Mouse (Mus musculus): ENCODE measurements around the gene Nfatc4. TPM values are rescaled to one million over a fixed set of nuclear protein-coding genes. Genes with fewer than 3 reads are reported as not detected.

Gene Nfatc4
- not detected for polyA plus RNA-seq (2014; fragmentation: Illumina TruSeq; extraction: RNeasy Lipid Tissue Mini Kit (QIAGEN cat#74804); ENCODE audit: low read depth, low replicate concordance)

DNA sequence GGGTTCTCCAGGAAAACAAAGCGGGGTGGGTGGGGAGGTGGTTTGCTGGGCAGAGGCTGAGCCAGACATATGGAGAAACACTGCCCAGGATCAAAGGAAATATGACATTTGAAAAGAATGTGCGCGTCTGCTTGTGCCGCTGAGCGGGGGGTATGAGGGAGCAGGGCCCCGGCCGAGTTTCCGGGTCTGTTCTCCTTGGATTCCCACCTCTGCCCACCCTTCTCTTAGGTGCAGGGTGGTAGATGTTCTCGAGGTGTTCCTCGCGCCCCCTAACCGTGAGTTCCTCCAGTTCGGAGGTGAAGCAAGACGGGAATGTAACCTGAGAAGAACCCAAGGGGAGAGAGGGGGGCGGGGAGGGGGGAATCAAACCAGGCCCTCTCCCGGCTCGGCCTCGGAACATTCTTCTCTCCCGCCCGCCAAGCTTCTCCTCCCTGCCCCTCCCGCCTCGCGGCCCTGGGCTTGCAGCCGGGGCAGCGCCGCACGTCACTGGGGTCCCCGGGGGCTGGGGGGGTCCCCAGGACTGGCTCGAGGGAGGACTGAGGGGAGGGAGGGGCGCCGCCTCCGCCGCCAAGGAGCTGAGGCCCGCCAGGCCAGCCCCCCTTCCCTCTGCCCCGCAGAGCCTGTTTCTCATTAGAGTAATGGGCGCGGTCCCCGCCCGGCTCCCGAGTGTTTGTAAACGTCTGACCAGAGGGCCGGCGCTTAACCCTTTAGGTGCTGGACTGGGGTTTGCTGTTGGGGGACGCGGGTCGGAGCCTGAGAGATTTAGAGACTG, at the start of gene Nfatc4:
Gene Nfatc4, plus strand, starts transcription at position 154 of the 772 bp plus-strand sequence.

GRCm38 (mm10) chr14:55783958-55784235, 39.0 kb upstream of the Nfatc4 start, which contains the start of gene Adcy4:
Gene Adcy4, minus strand, starts transcription at chr14:55784095.

GRCm38 (mm10) chr14:55788256-55789050, 34.5 kb upstream of the Nfatc4 start, which contains the start of gene Ripk3:
Gene Ripk3, minus strand, starts transcription at chr14:55788865.

DNA sequence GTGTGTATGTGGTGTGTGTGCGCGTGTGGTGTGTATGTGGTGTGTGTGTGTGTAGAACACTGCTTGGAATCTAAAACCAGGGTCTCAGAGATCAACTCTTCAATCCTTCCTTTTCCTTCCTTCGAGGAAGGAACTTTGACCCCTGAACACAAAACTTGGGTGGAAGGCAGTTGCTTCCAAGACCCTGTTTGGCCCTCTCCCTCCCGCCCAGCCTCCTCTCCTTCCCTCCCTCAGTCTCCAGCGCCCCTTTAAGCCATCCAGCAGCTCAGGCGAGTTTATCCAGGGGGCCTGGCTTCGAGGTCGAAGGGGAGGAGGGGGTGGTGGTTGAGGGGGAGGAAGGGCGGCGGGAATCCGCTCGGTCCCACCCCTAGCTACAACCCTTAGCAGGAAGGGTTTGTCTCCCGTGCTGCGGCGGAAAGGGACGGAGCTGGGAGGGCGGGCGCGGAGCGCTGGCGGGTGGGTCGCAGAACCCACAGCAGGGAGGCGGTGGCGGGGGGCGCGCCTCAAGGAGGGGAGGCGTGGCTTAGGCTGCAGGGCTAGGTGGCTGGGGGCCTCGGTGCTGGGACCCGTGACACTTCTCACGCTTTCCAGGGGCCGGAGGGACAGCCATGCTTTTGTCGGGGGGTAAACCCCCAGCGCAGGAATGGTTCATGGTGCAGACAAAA, 30.8 kb downstream of the Nfatc4 start, which contains the start of gene Nynrin:
Gene Nynrin, plus strand, starts transcription at position 390 of the 665 bp plus-strand sequence.

Other genes with a start within 250 kb of the Nfatc4 start
- 0.87 TPM for gene Fitm1, start 247.5 kb upstream of the Nfatc4 start, polyA plus RNA-seq (2014; fragmentation: Illumina TruSeq; extraction: RNeasy Lipid Tissue Mini Kit (QIAGEN cat#74804); ENCODE audit: low read depth, low replicate concordance)
- gene Psme1, start 245.0 kb upstream of the Nfatc4 start, polyA plus RNA-seq (2014; fragmentation: Illumina TruSeq; extraction: RNeasy Lipid Tissue Mini Kit (QIAGEN cat#74804); ENCODE audit: low read depth, low replicate concordance), result 149 TPM
- gene Emc9, start 237.8 kb upstream of the Nfatc4 start, polyA plus RNA-seq (2014; fragmentation: Illumina TruSeq; extraction: RNeasy Lipid Tissue Mini Kit (QIAGEN cat#74804); ENCODE audit: low read depth, low replicate concordance), result 9.1 TPM
- gene Psme2, start 232.0 kb upstream of the Nfatc4 start, polyA plus RNA-seq (2014; fragmentation: Illumina TruSeq; extraction: RNeasy Lipid Tissue Mini Kit (QIAGEN cat#74804); ENCODE audit: low read depth, low replicate concordance), result 129 TPM
- 3.8 TPM for gene Rnf31, start 231.4 kb upstream of the Nfatc4 start, polyA plus RNA-seq (2014; fragmentation: Illumina TruSeq; extraction: RNeasy Lipid Tissue Mini Kit (QIAGEN cat#74804); ENCODE audit: low read depth, low replicate concordance)
- 28.2 TPM for gene Irf9, start 219.6 kb upstream of the Nfatc4 start, polyA plus RNA-seq (2014; fragmentation: Illumina TruSeq; extraction: RNeasy Lipid Tissue Mini Kit (QIAGEN cat#74804); ENCODE audit: low read depth, low replicate concordance)
- 0.24 TPM for gene Rec8, start 205.1 kb upstream of the Nfatc4 start, polyA plus RNA-seq (2014; fragmentation: Illumina TruSeq; extraction: RNeasy Lipid Tissue Mini Kit (QIAGEN cat#74804); ENCODE audit: low read depth, low replicate concordance)
- gene Ipo4, start 187.2 kb upstream of the Nfatc4 start, polyA plus RNA-seq (2014; fragmentation: Illumina TruSeq; extraction: RNeasy Lipid Tissue Mini Kit (QIAGEN cat#74804); ENCODE audit: low read depth, low replicate concordance), result 5.0 TPM
- 0.66 TPM for gene Gm49378, start 185.2 kb upstream of the Nfatc4 start, polyA plus RNA-seq (2014; fragmentation: Illumina TruSeq; extraction: RNeasy Lipid Tissue Mini Kit (QIAGEN cat#74804); ENCODE audit: low read depth, low replicate concordance)
- gene Tm9sf1, start 179.3 kb upstream of the Nfatc4 start, polyA plus RNA-seq (2014; fragmentation: Illumina TruSeq; extraction: RNeasy Lipid Tissue Mini Kit (QIAGEN cat#74804); ENCODE audit: low read depth, low replicate concordance), result 26.3 TPM
- not detected for gene Tssk4, start 173.0 kb upstream of the Nfatc4 start, polyA plus RNA-seq (2014; fragmentation: Illumina TruSeq; extraction: RNeasy Lipid Tissue Mini Kit (QIAGEN cat#74804); ENCODE audit: low read depth, low replicate concordance)
- gene Mdp1, start 162.6 kb upstream of the Nfatc4 start, polyA plus RNA-seq (2014; fragmentation: Illumina TruSeq; extraction: RNeasy Lipid Tissue Mini Kit (QIAGEN cat#74804); ENCODE audit: low read depth, low replicate concordance), result 9.9 TPM
- 16.3 TPM for gene Gmpr2, start 151.2 kb upstream of the Nfatc4 start, polyA plus RNA-seq (2014; fragmentation: Illumina TruSeq; extraction: RNeasy Lipid Tissue Mini Kit (QIAGEN cat#74804); ENCODE audit: low read depth, low replicate concordance)
- 75.4 TPM for gene Nedd8, start 151.0 kb upstream of the Nfatc4 start, polyA plus RNA-seq (2014; fragmentation: Illumina TruSeq; extraction: RNeasy Lipid Tissue Mini Kit (QIAGEN cat#74804); ENCODE audit: low read depth, low replicate concordance)
- gene Tinf2, start 141.3 kb upstream of the Nfatc4 start, polyA plus RNA-seq (2014; fragmentation: Illumina TruSeq; extraction: RNeasy Lipid Tissue Mini Kit (QIAGEN cat#74804); ENCODE audit: low read depth, low replicate concordance), result 4.1 TPM
- 0.66 TPM for gene Tgm1, start 109.2 kb upstream of the Nfatc4 start, polyA plus RNA-seq (2014; fragmentation: Illumina TruSeq; extraction: RNeasy Lipid Tissue Mini Kit (QIAGEN cat#74804); ENCODE audit: low read depth, low replicate concordance)
- gene Rabggta, start 100.9 kb upstream of the Nfatc4 start, polyA plus RNA-seq (2014; fragmentation: Illumina TruSeq; extraction: RNeasy Lipid Tissue Mini Kit (QIAGEN cat#74804); ENCODE audit: low read depth, low replicate concordance), result 1.4 TPM
- 50.2 TPM for gene Dhrs1, start 77.5 kb upstream of the Nfatc4 start, polyA plus RNA-seq (2014; fragmentation: Illumina TruSeq; extraction: RNeasy Lipid Tissue Mini Kit (QIAGEN cat#74804); ENCODE audit: low read depth, low replicate concordance)
- 5.4 TPM for gene Nop9, start 77.5 kb upstream of the Nfatc4 start, polyA plus RNA-seq (2014; fragmentation: Illumina TruSeq; extraction: RNeasy Lipid Tissue Mini Kit (QIAGEN cat#74804); ENCODE audit: low read depth, low replicate concordance)
- 47.4 TPM for gene Cideb, start 64.7 kb upstream of the Nfatc4 start, polyA plus RNA-seq (2014; fragmentation: Illumina TruSeq; extraction: RNeasy Lipid Tissue Mini Kit (QIAGEN cat#74804); ENCODE audit: low read depth, low replicate concordance)
- 0.24 TPM for gene Ltb4r2, start 61.7 kb upstream of the Nfatc4 start, polyA plus RNA-seq (2014; fragmentation: Illumina TruSeq; extraction: RNeasy Lipid Tissue Mini Kit (QIAGEN cat#74804); ENCODE audit: low read depth, low replicate concordance)
- not detected for gene Ltb4r1, start 57.2 kb upstream of the Nfatc4 start, polyA plus RNA-seq (2014; fragmentation: Illumina TruSeq; extraction: RNeasy Lipid Tissue Mini Kit (QIAGEN cat#74804); ENCODE audit: low read depth, low replicate concordance)
- gene Adcy4, start 39.0 kb upstream of the Nfatc4 start, polyA plus RNA-seq (2014; fragmentation: Illumina TruSeq; extraction: RNeasy Lipid Tissue Mini Kit (QIAGEN cat#74804); ENCODE audit: low read depth, low replicate concordance), result 0.58 TPM
- 0.53 TPM for gene Ripk3, start 34.3 kb upstream of the Nfatc4 start, polyA plus RNA-seq (2014; fragmentation: Illumina TruSeq; extraction: RNeasy Lipid Tissue Mini Kit (QIAGEN cat#74804); ENCODE audit: low read depth, low replicate concordance)
- 0.05 TPM for gene Nynrin, start 30.9 kb downstream of the Nfatc4 start, polyA plus RNA-seq (2014; fragmentation: Illumina TruSeq; extraction: RNeasy Lipid Tissue Mini Kit (QIAGEN cat#74804); ENCODE audit: low read depth, low replicate concordance)
- 0.19 TPM for gene Cbln3, start 61.2 kb downstream of the Nfatc4 start, polyA plus RNA-seq (2014; fragmentation: Illumina TruSeq; extraction: RNeasy Lipid Tissue Mini Kit (QIAGEN cat#74804); ENCODE audit: low read depth, low replicate concordance)
- 16.9 TPM for gene Khnyn, start 61.8 kb downstream of the Nfatc4 start, polyA plus RNA-seq (2014; fragmentation: Illumina TruSeq; extraction: RNeasy Lipid Tissue Mini Kit (QIAGEN cat#74804); ENCODE audit: low read depth, low replicate concordance)
- 6.6 TPM for gene Sdr39u1, start 77.1 kb downstream of the Nfatc4 start, polyA plus RNA-seq (2014; fragmentation: Illumina TruSeq; extraction: RNeasy Lipid Tissue Mini Kit (QIAGEN cat#74804); ENCODE audit: low read depth, low replicate concordance)
- gene Cma1, start 121.5 kb downstream of the Nfatc4 start, polyA plus RNA-seq (2014; fragmentation: Illumina TruSeq; extraction: RNeasy Lipid Tissue Mini Kit (QIAGEN cat#74804); ENCODE audit: low read depth, low replicate concordance), result not detected
- not detected for gene Cma2, start 127.8 kb downstream of the Nfatc4 start, polyA plus RNA-seq (2014; fragmentation: Illumina TruSeq; extraction: RNeasy Lipid Tissue Mini Kit (QIAGEN cat#74804); ENCODE audit: low read depth, low replicate concordance)
- not detected for gene Mcpt1, start 194.8 kb downstream of the Nfatc4 start, polyA plus RNA-seq (2014; fragmentation: Illumina TruSeq; extraction: RNeasy Lipid Tissue Mini Kit (QIAGEN cat#74804); ENCODE audit: low read depth, low replicate concordance)
- not detected for gene Mcpt9, start 207.4 kb downstream of the Nfatc4 start, polyA plus RNA-seq (2014; fragmentation: Illumina TruSeq; extraction: RNeasy Lipid Tissue Mini Kit (QIAGEN cat#74804); ENCODE audit: low read depth, low replicate concordance)
- gene Mcpt2, start 218.9 kb downstream of the Nfatc4 start, polyA plus RNA-seq (2014; fragmentation: Illumina TruSeq; extraction: RNeasy Lipid Tissue Mini Kit (QIAGEN cat#74804); ENCODE audit: low read depth, low replicate concordance), result not detected
- not detected for gene Mcpt4, start 239.2 kb downstream of the Nfatc4 start, polyA plus RNA-seq (2014; fragmentation: Illumina TruSeq; extraction: RNeasy Lipid Tissue Mini Kit (QIAGEN cat#74804); ENCODE audit: low read depth, low replicate concordance)